Mouse (Mus musculus): ENCODE results near the gene Tmem269.

- TF ChIP-seq HCFC1 (IDR thresholded peaks at IDR 0.05; ENCODE audit: borderline replicate concordance, insufficient read depth, low read length): no peak
- no peak for TF ChIP-seq MAFK (IDR thresholded peaks at IDR 0.05; ENCODE audit: insufficient read depth, low read depth, low read length)
- TF ChIP-seq ZC3H11A (IDR thresholded peaks at IDR 0.05; ENCODE audit: borderline replicate concordance, low read depth, low read length): no peak
- TF ChIP-seq ZNF384 (IDR thresholded peaks at IDR 0.05; ENCODE audit: low read depth, low read length): no peak
Observed at GRCm38 (mm10) chr4:119263459-119263858, 45.4 kb upstream of the Tmem269 start.

Data from ES-E14 (cell line).